Mouse (Mus musculus) testis, adult 2 months (tissue): ENCODE measurements at regions not wholly inside any gene's neighbourhood (a gene's known extent, or its start where the extent isn't known, plus 50 kb on each side); places are given as distances from the start of the nearest gene placed in this dataset.
"Not testable (repeated sequence)": the region's sequence is repeated elsewhere in the genome, so short reads cannot be mapped to it uniquely, and the experiment has no call there.

ENCODE experiments used
- H3K27ac ChIP-seq: fragments of 200-500 bp; 2 replicates; pipeline ENCODE4 v1.5.1; 2012; ENCODE audit warnings: low read depth, low read length; ENCODE audit not compliant: control insufficient read depth, insufficient read depth
- H3K27me3 ChIP-seq: fragments of 200-500 bp; 2 replicates; pipeline ENCODE4 v1.6.1; 2012; ENCODE audit warnings: mild to moderate bottlenecking, low read length, moderate library complexity; ENCODE audit not compliant: control insufficient read depth, insufficient read depth
- H3K36me3 ChIP-seq: fragments of 200-500 bp; 2 replicates; pipeline ENCODE4 v1.6.1; 2012; ENCODE audit warnings: mild to moderate bottlenecking, low read length; ENCODE audit not compliant: control insufficient read depth, insufficient read depth
- H3K4me1 ChIP-seq: fragments of 200-500 bp; 2 replicates; pipeline ENCODE4 v1.6.1; 2012; ENCODE audit warnings: low read length; ENCODE audit not compliant: control insufficient read depth, insufficient read depth
- H3K4me3 ChIP-seq: fragments of 200-500 bp; 2 replicates; pipeline ENCODE4 v1.5.1; 2012; ENCODE audit warnings: low read depth, mild to moderate bottlenecking, low read length, moderate library complexity, mixed read lengths; ENCODE audit not compliant: control insufficient read depth
- CTCF ChIP-seq: fragments of 200-500 bp; IDR thresholded peaks from 2 replicates; pipeline ENCODE4 v1.5.1; 2012; ENCODE audit warnings: low read depth, mild to moderate bottlenecking, inconsistent platforms, low read length, moderate library complexity; ENCODE audit not compliant: control insufficient read depth, insufficient read depth, insufficient replicate concordance
- POLR2A ChIP-seq: fragments of 200-500 bp; IDR thresholded peaks from 2 replicates; pipeline ENCODE4 v1.6.1; 2012; ENCODE audit warnings: low read depth, mild to moderate bottlenecking, inconsistent platforms, low read length, moderate library complexity; ENCODE audit not compliant: control insufficient read depth

DNA sequence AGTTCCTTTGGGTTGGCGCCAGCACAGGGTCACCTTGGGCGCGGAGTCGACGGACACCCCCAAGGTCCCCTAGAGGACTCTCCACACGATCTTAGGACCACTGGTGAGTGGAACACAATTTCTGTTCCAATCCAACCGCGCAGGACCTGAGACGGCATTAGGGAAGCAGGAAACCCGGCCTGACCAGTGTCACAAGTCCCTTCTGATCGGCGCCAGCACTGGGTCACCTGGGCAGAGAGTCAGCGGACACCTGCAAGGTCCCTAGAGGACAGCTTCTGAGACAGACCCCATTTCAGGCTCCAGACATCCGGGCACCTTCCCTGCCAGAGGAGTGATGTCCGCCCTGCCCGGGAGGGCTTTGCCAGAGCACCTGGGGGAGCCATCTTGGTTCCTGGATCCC lies 74.2 kb upstream of the Cdh13 start:
- H3K4me3 ChIP-seq, H3K4me1 ChIP-seq, H3K36me3 ChIP-seq, H3K27ac ChIP-seq, H3K27me3 ChIP-seq: not testable (repeated sequence)

DNA sequence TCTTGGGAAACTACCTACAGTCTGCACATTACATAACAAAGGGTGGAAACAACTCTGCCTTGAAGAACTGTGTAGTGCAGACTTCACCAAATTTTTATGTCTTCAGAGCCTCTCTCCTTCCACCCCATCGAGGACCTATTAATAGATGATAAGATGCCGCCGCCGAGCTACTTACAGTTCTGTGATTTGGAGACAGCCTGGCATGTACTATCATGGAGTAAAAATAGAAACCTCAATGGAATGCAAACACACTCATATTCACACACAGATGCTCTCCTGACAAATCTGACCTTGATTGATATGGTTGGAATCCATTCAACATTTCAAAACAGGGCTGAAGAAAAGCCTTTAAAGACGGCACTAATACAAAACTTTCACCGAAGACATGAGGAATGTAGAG lies 92.7 kb upstream of the Cdh13 start:
- no peaks in the 10 kb centered on the region for H3K27me3 ChIP-seq
- no peaks in the 10 kb centered on the region for H3K4me1 ChIP-seq
- H3K4me3 ChIP-seq: no peak overlapping the region
- no peak overlapping the region for H3K27ac ChIP-seq
- H3K36me3 ChIP-seq: no peaks in the 10 kb centered on the region
- no peak for TF ChIP-seq POLR2A
- TF ChIP-seq CTCF: no peak

DNA sequence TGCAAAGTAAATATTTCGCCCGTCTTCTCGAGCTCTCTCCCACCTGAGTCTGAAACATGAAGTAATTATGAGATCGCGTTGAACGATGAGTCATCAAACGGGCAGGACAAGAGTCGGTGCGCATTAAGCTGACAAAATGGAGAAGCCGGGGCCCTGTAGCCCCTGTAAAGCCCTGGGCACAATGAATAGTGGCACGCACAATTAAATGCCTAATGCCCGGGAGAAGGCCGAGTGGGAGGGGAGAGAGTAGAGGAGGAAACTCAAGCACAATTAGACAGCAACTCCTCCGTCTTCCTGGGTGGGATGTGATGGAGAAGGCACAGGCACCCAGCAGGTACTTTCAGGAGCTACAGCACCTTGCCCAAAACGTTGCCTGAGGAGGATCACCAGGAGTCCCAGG lies 94.3 kb upstream of the Cdh13 start:
- Histone ChIP-seq H3K36me3 (no peaks in the 10 kb centered on the region), H3K27ac (no peak overlapping the region), H3K4me3 (no peak overlapping the region), H3K4me1 (no peaks in the 10 kb centered on the region), H3K27me3 (no peaks in the 10 kb centered on the region)
- no peak for TF ChIP-seq POLR2A
- TF ChIP-seq CTCF: no peak

DNA sequence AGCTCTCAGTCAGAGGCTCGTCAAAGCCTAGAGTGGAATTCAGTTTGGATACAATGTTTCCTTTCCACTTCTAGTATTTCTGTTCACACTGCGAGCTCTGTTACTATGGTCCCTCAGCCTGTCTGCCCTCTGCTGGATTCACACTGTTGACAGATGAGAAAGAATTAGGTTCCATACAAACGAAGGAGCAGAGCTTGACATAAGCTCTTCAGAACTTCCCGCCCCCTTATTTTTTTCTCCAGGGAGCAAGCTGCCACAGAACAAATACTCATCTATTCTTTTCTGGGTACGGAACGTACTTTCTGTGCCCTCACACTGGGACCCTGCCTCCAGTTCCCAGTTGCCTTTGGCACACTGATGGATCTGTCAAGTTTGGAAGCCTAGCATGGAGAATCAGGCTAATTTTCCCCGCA lies 114.5 kb upstream of the Cdh13 start:
- no peaks in the 10 kb centered on the region for H3K4me1 ChIP-seq
- H3K4me3 ChIP-seq: no peak overlapping the region
- no peak for TF ChIP-seq CTCF
- TF ChIP-seq POLR2A: no peak
- H3K36me3 ChIP-seq: no peaks in the 10 kb centered on the region
- no peak overlapping the region for H3K27ac ChIP-seq
- H3K27me3 ChIP-seq: no peaks in the 10 kb centered on the region

DNA sequence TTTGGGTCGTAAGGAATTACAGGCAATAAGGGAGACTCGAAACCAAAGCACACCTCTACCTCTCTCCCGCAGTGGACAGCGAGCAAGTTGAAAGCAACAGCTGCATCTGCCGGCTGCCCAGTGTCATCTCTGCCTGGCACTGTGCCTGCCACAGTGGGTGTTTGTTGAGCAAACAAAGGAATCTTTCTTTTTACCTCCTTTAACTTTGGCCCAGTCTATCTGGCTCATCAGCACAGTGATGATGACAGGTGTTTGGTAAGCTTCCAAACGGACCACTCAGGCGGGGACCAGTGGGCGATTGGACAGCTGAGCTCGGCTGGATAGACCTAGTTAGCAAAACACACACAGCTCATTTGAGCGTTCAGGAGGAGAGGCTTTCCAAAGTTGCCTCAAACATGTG lies 121.4 kb upstream of the Cdh13 start:
- TF ChIP-seq POLR2A (no peak), CTCF (no peak)
- no peaks in the 10 kb centered on the region for H3K4me1 ChIP-seq

DNA sequence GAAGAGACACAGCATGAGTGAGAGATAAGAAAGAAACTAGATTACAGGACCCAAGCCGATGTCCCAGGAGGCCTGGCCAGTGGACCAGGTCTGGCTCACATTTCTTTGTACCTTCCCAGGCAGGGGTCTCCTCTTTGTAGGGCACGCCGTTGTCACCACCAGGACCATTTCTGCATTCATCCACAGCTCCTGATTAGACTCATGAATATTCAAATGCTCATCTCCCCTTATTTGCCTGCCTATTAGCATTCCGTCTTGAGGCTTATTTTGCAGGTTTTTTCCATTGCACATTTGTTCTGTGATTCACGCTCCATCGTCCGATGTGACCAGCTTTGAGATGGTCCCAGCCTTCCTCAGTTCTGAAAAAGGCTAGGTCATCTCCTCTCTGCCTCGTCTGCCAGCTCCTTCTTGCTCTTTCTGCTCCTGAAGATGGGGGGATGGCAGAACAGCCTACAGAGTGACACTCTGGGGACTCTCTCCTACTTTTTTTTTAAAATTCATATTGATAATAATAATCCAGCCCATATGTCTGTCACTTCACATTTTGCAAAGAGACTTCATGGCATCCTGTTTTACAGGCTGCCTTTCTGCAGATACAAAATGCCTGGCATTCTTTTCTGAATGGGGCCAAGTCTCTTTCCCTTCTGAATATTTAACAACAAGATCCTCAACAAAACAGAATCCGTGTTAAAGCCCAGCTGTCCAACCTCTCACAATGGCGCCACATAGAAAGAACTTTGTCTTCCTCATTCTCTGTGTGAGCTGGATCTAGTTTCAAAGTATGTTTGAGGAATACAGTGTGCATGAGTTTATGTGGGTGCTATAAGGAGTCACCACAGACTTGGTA lies 136.0 kb upstream of the Cdh13 start:
- no peaks in the 10 kb centered on the region for H3K36me3 ChIP-seq
- H3K4me1 ChIP-seq: no peaks in the 10 kb centered on the region
- H3K4me3 ChIP-seq: no peak overlapping the region
- H3K27me3 ChIP-seq: no peaks in the 10 kb centered on the region
- TF ChIP-seq POLR2A (no peak), CTCF (no peak)
- no peak overlapping the region for H3K27ac ChIP-seq

More for the DNA sequence above, 121.4 kb upstream of the Cdh13 start:
- Histone ChIP-seq H3K4me3 (no peak overlapping the region), H3K36me3 (no peaks in the 10 kb centered on the region), H3K27me3 (no peaks in the 10 kb centered on the region), H3K27ac (no peak overlapping the region)

DNA sequence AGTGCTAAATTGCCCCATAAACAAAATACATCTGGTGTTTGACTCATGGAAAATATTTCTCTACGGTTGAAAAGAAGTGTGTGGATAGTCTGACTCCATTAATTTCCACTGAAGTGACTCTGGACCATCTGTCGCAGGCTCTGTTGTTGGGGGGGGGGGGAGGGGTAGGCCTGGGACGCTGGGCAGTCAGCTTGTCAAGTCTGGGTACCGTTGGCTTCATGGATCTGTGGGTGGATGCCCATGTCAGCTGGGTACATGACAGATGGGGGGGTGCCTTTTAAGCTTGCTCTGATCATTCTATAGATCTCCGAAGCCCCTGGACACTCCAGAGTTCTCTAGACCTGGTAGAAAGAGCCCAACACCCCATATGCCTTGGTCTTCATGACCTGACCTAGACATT lies 139.0 kb upstream of the Cdh13 start:
- Histone ChIP-seq H3K4me3 (no peak overlapping the region), H3K4me1 (no peaks in the 10 kb centered on the region), H3K27ac (no peak overlapping the region), H3K36me3 (no peaks in the 10 kb centered on the region), H3K27me3 (no peaks in the 10 kb centered on the region)
- TF ChIP-seq POLR2A: no peak
- TF ChIP-seq CTCF: no peak

DNA sequence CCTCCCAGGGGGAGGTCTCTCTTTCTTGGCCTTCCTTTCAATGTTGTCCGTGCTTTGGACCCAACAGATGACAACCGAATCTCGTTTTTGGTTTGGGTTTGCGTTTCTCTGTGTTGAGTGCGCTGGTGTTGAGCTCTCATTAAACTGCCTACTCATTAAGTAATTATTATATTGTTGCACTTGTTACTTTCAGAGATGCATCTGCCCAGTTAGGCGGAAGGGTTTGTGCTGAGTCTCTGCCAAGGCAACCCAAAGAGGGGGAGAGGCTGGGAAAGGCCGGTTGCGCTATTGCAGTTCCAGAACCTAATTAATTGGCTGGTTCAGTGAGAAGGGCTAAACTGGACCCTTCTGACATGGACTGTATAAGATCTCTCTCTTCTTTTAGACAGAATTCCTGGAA lies 141.2 kb upstream of the Cdh13 start:
- Histone ChIP-seq H3K27ac (no peak overlapping the region), H3K4me1 (no peaks in the 10 kb centered on the region), H3K27me3 (no peaks in the 10 kb centered on the region), H3K4me3 (no peak overlapping the region), H3K36me3 (no peaks in the 10 kb centered on the region)
- TF ChIP-seq CTCF (no peak), POLR2A (no peak)
